Mouse (Mus musculus): ENCODE data around the gene Stard3nl.

The Stard3nl gene

DNA sequence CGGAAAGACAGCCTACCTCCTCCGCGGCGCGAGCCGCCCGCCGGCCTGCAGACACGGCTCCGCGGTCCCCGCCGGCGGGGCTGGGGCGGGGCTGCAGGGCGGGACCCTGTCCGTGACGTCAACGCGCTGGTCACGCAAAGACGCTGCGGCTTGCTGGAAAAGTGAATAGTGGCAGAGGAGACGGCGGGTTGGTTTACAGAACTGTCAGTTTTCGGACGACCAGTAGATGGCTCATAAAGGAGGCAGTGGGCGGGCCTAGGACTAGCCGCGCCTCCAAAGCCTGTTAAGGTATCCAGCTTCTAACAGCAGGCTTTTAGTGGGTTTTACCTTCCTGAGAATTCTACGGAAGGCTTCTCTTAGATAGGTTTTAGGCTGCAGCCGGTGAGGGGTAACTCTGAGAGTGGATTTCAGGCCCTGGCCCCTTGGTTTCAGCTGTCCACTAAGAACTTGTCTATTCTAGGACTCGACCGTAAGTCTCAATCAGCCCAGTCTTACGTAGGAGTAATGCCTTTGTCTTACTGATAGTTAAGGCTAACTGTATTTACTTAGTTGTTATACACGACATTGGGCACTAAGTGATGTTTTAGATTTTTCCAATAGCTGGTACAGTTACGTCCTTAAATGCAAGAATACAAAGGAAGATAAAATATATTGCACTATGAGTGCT, at the start of gene Stard3nl:
TSS of gene Stard3nl (minus strand) at position 108 of the 667 bp plus-strand sequence.
- DNase-seq (ENCODE audit: low read depth, low spot score), result peak; percentile 98

DNA sequence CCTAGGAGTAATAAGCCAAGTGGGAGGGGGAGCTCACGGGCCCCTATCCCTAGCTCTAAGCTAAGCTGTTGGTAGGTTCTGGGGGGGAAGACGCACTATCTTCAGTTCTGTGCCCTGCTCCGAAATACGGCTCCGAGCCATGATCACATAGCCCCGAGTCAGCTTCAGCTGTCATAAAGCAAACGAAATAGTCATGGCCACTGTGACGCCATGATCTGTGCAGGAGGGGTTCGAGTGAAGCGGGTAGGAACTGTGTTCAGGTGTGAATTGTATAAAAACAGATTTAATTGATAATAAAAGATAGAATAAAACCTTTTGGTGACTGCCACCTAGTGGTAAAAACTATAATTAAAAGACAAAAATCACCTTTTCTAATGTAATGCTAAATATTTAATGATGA, 42.4 kb upstream of the Stard3nl start:
- peak; percentile 24 for DNase-seq (ENCODE audit: low read depth, low spot score)

GRCm38 (mm10) chr13:19429812-19430370, 34.3 kb upstream of the Stard3nl start:
- no peak for DNase-seq (ENCODE audit: low read depth, low spot score)

- DNase-seq (ENCODE audit: low read depth, low spot score), result no peak
Observed at GRCm38 (mm10) chr13:19428076-19428475, 32.5 kb upstream of the Stard3nl start.

GRCm38 (mm10) chr13:19424563-19424962, 29.0 kb upstream of the Stard3nl start:
- no peak for DNase-seq (ENCODE audit: low read depth, low spot score)

DNA sequence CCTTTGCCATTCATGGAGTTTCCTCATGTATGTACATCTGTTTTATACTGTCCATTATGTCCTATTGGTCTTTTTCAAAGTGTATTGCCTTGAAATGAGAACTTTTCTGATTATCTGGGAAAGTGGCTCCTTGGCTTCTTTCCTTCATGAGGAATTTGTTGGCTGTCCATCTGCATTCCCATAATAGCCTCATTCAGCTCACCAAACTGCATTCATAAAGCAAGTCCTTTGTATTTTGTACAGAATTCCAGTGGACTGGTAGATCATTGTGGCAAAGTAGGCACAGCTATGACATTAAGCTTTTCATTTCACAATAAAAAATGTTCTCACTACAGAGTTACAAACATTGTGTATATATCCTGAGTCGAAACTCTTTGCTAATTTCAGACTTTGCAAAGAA, 26.9 kb upstream of the Stard3nl start:
- DNase-seq (ENCODE audit: low read depth, low spot score), result no peak

GRCm38 (mm10) chr13:19417885-19418521, 22.4 kb upstream of the Stard3nl start:
- DNase-seq (ENCODE audit: low read depth, low spot score), result peak; percentile 76

DNA sequence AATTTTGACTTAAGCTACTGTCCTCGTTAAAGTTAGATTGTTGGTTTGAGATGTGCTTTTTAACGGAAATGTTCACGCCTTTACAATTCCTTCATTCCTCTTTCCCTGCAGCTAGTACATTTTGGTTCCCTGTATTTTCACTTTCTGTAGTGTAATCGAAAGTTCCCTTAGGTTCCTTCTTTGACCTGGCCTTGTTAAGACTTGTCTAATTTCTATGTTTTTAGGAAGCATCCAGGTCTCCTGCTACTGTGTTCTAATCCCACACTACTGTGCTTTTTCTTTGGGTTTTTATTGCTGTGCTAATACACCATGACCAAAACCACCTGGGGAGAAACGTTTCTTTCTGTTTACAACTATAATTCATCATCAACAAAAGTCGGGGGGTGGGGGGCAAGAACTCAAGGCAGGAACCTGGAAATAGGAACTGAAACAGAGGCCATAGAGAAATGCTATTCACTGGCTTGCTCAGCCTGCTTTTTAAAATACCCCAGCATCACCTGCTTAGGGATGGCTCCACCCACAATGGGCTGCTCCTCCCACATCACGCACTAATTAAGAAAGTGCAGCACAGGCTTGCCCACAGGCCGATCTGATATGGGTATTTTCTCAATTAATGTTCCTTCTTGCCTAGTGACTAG, 20.4 kb upstream of the Stard3nl start:
- DNase-seq (ENCODE audit: low read depth, low spot score), result peak; percentile 91

DNA sequence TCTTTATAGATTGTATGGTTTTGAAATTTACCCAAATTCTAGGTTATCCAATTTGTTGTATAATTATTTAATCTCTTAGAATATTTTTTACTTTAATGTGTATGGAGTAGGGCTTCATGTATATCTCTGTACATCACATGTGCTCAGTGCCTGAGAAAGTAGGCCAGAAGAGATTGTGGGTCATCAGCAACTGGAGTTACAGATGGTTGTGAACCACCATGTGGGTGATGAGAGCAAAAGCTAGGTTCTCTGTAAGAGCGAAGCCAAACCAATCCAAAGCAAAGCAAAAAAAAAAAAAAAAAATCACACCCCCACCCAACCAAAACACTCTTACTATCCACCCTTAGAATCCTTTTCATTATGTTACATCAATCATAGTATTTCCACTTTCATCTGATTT, 19.7 kb upstream of the Stard3nl start:
- DNase-seq (ENCODE audit: low read depth, low spot score), result peak; percentile 16

DNA sequence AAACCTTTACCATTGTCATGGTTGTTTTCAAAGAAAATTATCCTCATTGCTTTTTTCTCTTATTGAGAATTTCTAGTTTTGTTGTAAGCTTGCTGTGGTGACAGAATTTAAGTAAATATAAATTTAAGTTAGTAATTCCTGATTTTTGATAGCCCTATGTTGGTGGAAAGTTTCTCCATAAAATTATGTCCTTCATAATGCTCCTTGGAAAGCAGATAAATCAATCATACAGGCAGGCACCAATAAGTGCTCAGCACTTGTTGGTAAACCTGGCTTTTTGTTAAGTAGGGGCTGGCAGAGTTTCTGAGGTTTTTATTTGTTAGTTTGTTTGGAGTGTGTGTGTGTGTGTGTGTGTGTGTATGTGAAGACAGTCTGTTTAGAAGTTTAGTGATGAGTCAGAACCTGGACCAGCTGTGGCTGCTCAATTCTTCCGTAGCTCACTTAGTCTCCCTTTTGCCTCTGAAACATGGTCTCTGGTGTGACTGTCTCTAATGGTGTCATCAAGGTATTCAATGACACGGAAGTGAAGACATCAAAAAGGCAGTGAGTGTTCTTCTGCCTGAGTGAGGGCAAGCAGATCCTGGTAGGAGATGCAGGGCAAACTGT, 16.8 kb upstream of the Stard3nl start:
- DNase-seq (ENCODE audit: low read depth, low spot score), result peak; percentile 50

DNA sequence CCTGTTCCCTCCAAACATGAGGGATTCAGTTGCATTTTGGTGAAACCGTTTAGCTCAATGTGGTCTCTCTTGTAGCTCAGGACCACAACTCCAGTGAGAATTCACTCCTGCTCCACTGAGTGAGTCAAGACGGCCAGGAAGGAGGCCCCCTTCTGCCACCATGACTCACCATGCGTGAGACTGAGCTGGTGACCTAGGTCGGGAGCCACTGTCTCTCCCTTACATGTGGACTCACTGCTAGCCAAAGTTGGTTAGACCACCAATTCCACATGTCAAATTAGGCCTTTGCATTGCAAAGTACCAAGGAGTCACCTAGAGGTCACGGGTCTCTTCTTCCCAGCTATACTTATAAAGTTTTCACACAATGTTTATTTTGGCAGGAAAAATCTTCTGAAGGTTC, 16.3 kb upstream of the Stard3nl start:
- no peak for DNase-seq (ENCODE audit: low read depth, low spot score)

- no peak for DNase-seq (ENCODE audit: low read depth, low spot score)
Observed at GRCm38 (mm10) chr13:19410694-19411093, 15.1 kb upstream of the Stard3nl start.

- DNase-seq (ENCODE audit: low read depth, low spot score), result no peak
Observed at GRCm38 (mm10) chr13:19407953-19408352, 12.4 kb upstream of the Stard3nl start.

DNA sequence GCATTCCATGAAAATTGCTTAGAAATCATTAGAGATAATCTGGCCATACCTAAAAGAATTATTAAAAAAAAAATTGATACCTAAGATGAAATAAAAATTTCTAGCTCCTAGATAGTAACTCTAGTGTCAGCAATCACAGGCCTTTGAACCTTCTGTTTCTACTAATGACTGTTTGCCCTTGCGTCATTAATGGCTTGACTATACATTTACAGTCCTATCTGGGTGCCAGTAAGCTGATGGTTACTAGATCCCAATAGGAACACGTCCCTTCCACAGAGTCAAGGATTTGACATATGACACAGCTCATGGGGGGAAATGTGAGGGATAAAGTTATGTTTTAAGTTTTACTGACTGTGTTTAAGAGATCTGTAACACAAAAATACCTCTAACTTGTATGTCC, 9.0 kb upstream of the Stard3nl start:
- DNase-seq (ENCODE audit: low read depth, low spot score), result no peak

- DNase-seq (ENCODE audit: low read depth, low spot score), result no peak
Observed at GRCm38 (mm10) chr13:19394798-19395687, 552 bp downstream of the Stard3nl start.

GRCm38 (mm10) chr13:19394171-19394570, 1.4 kb downstream of the Stard3nl start:
- no peak for DNase-seq (ENCODE audit: low read depth, low spot score)

DNA sequence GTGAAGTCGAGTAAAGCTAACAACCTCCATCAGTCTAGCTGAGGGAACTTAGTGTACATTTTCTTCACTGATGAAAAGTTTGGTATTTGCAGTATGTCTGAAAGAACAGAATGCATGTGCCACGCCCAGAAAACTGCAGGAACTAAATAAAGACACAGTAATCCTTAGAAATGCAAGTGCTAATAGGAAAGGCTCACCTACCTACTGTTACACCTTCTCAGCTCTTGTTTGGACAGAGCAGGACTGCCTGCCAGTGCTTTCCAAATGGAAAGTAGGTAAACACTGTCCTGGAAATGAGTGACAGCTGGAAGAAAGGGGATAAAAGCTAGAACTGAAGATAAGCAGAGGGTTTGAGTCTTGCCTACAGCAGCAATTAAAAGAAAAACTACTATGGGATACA, 1.9 kb downstream of the Stard3nl start:
- DNase-seq (ENCODE audit: low read depth, low spot score), result no peak

DNA sequence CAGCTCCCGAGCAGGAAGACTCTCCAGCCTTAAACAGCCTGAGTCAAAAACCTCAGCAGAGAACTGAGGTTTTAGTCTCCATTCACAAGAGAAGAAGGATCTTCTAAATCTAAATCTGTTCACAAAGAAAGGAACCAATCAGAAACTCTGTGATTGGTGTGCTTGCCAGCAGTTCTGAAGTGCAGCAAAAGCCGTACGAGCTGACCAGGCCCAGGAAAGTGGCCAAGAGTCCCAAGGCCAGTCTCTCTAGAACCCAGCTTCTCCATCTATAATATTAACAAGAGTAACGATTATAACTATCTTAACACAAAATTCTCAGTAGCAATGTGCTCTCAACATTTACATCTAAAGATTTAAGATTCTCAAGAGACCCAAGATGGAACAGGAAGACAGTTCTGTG, 4.0 kb downstream of the Stard3nl start:
- no peak for DNase-seq (ENCODE audit: low read depth, low spot score)

- no peak for DNase-seq (ENCODE audit: low read depth, low spot score)
Observed at GRCm38 (mm10) chr13:19390296-19390695, 5.3 kb downstream of the Stard3nl start.

- DNase-seq (ENCODE audit: low read depth, low spot score), result no peak
Observed at GRCm38 (mm10) chr13:19389896-19390295, 5.7 kb downstream of the Stard3nl start.

GRCm38 (mm10) chr13:19389434-19389833, 6.2 kb downstream of the Stard3nl start:
- no peak for DNase-seq (ENCODE audit: low read depth, low spot score)

All from A20 (cell line).